Mouse (Mus musculus) hindbrain, embryonic 11.5 days (tissue): ENCODE data around the gene Six1. TPM values are rescaled to one million over a fixed set of nuclear protein-coding genes. Genes with fewer than 3 reads are reported as not detected.

Experiments
- ATAC-seq: fragments of 200-750 bp; cut with Nextera tagmentation; 2 replicates; pipeline ENCODE4 v1.8.0; 2017; ENCODE audit warnings: mild to moderate bottlenecking, moderate TSS enrichment, moderate library complexity; ENCODE audit not compliant: low FRiP score
- DNase-seq: peaks from one replicate; pipeline ENCODE4 v3.0.0-alpha.2; 2015; ENCODE audit warnings: low spot score
- H3K27ac ChIP-seq: fragments of 300-500 bp; sonication (generic); 2 replicates; pipeline ENCODE4 v1.5.1; 2014; ENCODE audit warnings: mild to moderate bottlenecking, low read depth, low read length
- H3K27me3 ChIP-seq: fragments of 300-500 bp; sonication (generic); 2 replicates; pipeline ENCODE4 v1.6.1; 2014; ENCODE audit warnings: mild to moderate bottlenecking, low read length, moderate library complexity, mixed read lengths; ENCODE audit not compliant: control insufficient read depth, insufficient read depth
- H3K36me3 ChIP-seq: fragments of 300-500 bp; sonication (generic); 2 replicates; pipeline ENCODE4 v1.6.1; 2014; ENCODE audit warnings: mild to moderate bottlenecking, low read length, moderate library complexity, mixed read lengths; ENCODE audit not compliant: control insufficient read depth, insufficient read depth
- H3K4me1 ChIP-seq: fragments of 300-500 bp; sonication (generic); replicated peaks from 2 replicates; pipeline ENCODE4 v1.6.1; 2014; ENCODE audit warnings: low read length, mixed read lengths; ENCODE audit not compliant: control insufficient read depth, insufficient read depth
- H3K4me2 ChIP-seq: fragments of 300-500 bp; sonication (generic); replicated peaks from 2 replicates; pipeline ENCODE4 v1.6.1; 2014; ENCODE audit warnings: mild to moderate bottlenecking, low read depth, low read length
- H3K4me3 ChIP-seq: fragments of 300-500 bp; sonication (generic); 2 replicates; pipeline ENCODE4 v1.5.1; 2014; ENCODE audit warnings: low read depth, low read length
- H3K9ac ChIP-seq: fragments of 300-500 bp; sonication (generic); 2 replicates; pipeline ENCODE4 v1.6.1; 2014; ENCODE audit warnings: low read depth, low read length
- H3K9me3 ChIP-seq: fragments of 300-500 bp; sonication (generic); 2 replicates; pipeline ENCODE4 v1.6.1; 2016; ENCODE audit warnings: low read length; ENCODE audit not compliant: control insufficient read depth
- WGBS: fragments of 180-500 bp; shearing (Covaris S2); extraction: QIAGEN DNeasy Blood & Tissue Kit; methylation state at CpG from one replicate; pipeline ENCODE4 v1.1.7; 2014; 5-methylcytosine and 5-hydroxymethylcytosine counted together
- polyA plus RNA-seq: library from polyadenylated mRNA; unstranded; fragments of >200 nt; fragmentation: Nextera tagmentation; extraction: Ambion mirVana; gene quantifications from 2 replicates; pipeline ENCODE4 v1.2.1, GENCODE M21; 2014

Gene Six1
- polyA plus RNA-seq, 1 experiment from 2014 or later = 24.6 TPM

DNA sequence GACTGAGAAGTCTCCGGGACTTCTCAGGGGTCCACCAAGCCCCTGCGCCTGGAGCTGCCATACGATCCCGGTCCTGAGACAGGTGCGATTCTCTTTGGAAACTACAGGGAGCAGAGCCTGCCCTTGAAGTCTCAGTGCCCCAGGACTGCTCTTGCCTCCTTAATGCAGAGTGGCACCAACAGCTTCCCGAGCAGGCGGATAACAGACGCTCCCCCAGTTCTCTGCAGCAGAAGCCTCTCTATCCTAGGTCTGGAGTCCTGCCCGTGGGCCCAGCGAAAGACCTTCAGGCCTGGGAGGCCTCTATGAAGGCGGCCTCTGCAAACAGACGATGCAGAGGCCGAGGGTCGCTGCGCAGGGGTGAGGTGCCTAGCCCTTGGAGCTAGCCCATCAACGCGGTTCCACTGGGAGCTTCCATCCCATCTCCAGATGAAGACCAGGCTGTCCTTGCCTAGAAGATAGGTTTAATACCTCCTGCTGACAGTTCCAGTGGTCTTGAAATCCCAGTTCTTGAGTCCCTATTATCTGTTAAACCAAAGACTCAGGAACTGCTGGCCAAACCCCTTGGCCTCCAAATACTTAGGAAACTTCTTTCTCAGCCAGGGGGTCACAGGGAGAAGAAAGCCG lies 13.6 kb downstream of the Six1 start:
- 0 out of 2 replicates have a peak, but pooled peaks cover 2% of the 10 kb centered on the region for H3K4me1 ChIP-seq
- WGBS = 1% methylated on average over 18 of the region's 18 CpGs
- ATAC-seq = no peak
- peaks cover 81% of the 10 kb centered on the region for H3K27me3 ChIP-seq
- H3K9ac ChIP-seq = peak overlapping the region; percentile 44
- peak overlapping the region; percentile 25 for H3K4me2 ChIP-seq
- H3K9me3 ChIP-seq = no peaks in the 10 kb centered on the region
- peak; percentile 67 for DNase-seq
- peak overlapping the region; percentile 24 for H3K4me3 ChIP-seq
- no peaks in the 10 kb centered on the region for H3K36me3 ChIP-seq
- H3K27ac ChIP-seq = peak overlapping the region; percentile 24; the same call in 1 of the 2 replicates

GRCm38 (mm10) chr12:73038992-73039938 lies 14.4 kb downstream of the Six1 start:
- 1% methylated on average over 41 of the region's 41 CpGs for WGBS
- Histone ChIP-seq H3K4me2 (peak overlapping the region; percentile 25), H3K9ac (peak overlapping the region; percentile 44), H3K27me3 (peaks cover 81% of the 10 kb centered on the region), H3K36me3 (no peaks in the 10 kb centered on the region), H3K4me3 (peak overlapping the region; percentile 24), H3K4me1 (0 out of 2 replicates have a peak, but pooled peaks cover 2% of the 10 kb centered on the region), H3K27ac (peak overlapping the region; percentile 24; the same call in 1 of the 2 replicates), H3K9me3 (no peaks in the 10 kb centered on the region)
- DNase-seq = peak; percentile 62
- no peak for ATAC-seq

DNA sequence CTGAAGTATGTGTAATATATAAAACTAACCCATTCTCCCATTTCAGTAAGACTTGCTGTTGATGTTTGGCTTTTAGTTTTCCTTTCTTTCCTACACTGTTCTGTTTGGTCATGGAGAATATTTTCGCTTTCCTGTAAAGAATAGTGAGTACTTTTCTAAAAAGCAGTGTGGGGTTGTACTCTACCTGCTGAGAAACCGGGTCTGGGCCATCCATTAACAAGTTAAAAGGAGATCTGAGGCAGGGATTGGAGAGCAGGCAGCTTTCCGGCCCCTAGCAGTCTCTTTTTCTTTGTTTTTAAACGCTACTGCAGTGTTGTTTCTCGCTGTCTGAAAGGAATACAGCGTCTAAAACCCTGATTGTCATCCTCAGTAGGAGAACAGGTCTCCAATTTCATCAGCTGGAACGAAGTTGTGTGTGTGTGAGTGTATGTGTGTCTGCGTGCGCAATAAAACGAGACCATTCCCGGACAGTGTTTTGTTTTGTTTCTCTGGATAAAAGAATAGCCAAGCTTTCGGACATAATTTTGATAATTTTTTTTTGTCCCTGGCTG lies 15.2 kb downstream of the Six1 start:
- Histone ChIP-seq H3K4me3 (no peak overlapping the region), H3K36me3 (no peaks in the 10 kb centered on the region), H3K9ac (no peak overlapping the region), H3K27ac (no peak overlapping the region), H3K4me2 (no peak overlapping the region), H3K27me3 (peaks cover 74% of the 10 kb centered on the region), H3K4me1 (0 out of 2 replicates have a peak, but pooled peaks cover 2% of the 10 kb centered on the region), H3K9me3 (no peaks in the 10 kb centered on the region)
- ATAC-seq (no peak), DNase-seq (peak; percentile 57)
- 2% methylated on average over 12 of the region's 12 CpGs for WGBS

DNA sequence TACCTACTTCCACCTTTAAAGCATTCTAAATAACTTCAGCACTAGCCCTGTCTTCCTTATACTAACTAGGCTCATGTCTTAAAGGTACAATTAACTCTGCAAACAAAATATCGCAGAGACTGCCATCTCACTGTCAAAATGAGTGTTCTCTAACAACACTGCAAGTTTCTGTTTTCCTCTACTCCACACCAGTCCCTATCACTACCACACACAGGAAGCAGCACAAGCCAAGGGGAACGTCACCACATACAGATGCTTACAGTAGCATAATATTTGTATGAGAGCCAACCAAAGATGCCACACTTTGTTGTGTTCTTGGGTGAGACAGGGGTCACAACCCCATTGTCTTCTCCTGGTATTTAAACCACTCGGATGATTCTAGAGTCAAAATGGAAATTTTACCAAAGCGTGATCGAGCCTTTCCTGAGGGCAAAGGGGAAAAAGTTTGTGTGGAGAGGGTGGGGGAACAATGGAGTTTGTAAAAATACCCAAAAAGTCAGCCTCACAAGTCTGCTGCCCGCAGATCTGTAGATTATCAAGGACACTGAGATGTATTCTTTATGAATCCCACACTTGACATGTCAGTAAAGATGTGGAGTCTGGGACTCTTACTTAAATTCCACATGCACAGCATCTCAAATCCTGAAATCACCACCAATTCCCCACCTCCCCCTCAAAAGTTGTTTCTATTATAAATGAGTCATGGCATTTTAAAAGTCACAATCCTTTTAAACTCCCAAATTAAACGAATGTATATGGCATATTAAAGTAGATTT lies 16.1 kb downstream of the Six1 start:
- Histone ChIP-seq H3K9me3 (no peaks in the 10 kb centered on the region), H3K9ac (no peak overlapping the region), H3K4me3 (no peak overlapping the region), H3K36me3 (no peaks in the 10 kb centered on the region), H3K4me1 (0 out of 2 replicates have a peak, but pooled peaks cover 2% of the 10 kb centered on the region), H3K27me3 (peaks cover 74% of the 10 kb centered on the region), H3K27ac (no peak overlapping the region), H3K4me2 (no peak overlapping the region)
- WGBS = 3% methylated on average over 7 of the region's 7 CpGs
- ATAC-seq = no peak
- peak; percentile 49 for DNase-seq

GRCm38 (mm10) chr12:73034901-73035895 lies 18.5 kb downstream of the Six1 start:
- Histone ChIP-seq H3K27ac (peak overlapping the region; percentile 60; the same call in 1 of the 2 replicates), H3K4me3 (no peak overlapping the region; the same call in 1 of the 2 replicates), H3K4me2 (peak overlapping the region; percentile 31), H3K36me3 (no peaks in the 10 kb centered on the region), H3K27me3 (peaks cover 61% of the 10 kb centered on the region), H3K9me3 (no peaks in the 10 kb centered on the region), H3K4me1 (0 out of 2 replicates have a peak, but pooled peaks cover 2% of the 10 kb centered on the region), H3K9ac (no peak overlapping the region)
- ATAC-seq (peak; percentile 49; the same call in 1 of the 2 replicates), DNase-seq (peak; percentile 64)
- under 1% methylated on average over 40 of the region's 43 CpGs for WGBS

DNA sequence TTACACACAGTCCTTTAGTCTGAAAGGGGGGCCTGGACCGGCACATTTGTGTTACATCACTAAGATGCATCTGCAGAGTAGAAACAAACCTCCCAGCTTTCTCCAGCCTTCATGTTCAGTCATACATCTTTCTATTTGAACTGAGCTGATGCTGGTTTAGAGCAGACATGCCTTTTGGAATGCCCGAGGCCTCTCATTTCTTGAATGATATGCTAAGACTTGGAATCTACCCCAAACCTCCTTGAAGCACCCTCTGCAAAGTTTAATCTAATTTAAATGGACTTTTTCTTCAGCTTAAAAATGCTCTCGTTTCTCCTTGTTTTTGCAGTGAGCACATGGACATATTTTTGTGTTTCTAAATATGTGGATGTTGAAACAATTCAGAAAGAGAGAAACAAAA lies 21.0 kb downstream of the Six1 start:
- ATAC-seq (no peak), DNase-seq (no peak)
- WGBS = 83% methylated on average over 3 of the region's 3 CpGs
- H3K4me2 ChIP-seq = no peak overlapping the region
- H3K36me3 ChIP-seq = no peaks in the 10 kb centered on the region
- peaks cover 38% of the 10 kb centered on the region for H3K27me3 ChIP-seq
- no peak overlapping the region for H3K9ac ChIP-seq
- 0 out of 2 replicates have a peak, but pooled peaks cover 2% of the 10 kb centered on the region for H3K4me1 ChIP-seq
- H3K4me3 ChIP-seq = no peak overlapping the region
- H3K27ac ChIP-seq = no peak overlapping the region
- H3K9me3 ChIP-seq = no peaks in the 10 kb centered on the region

- ATAC-seq = no peak
- WGBS = 49% methylated on average over 4 of the region's 4 CpGs
- peaks cover 29% of the 10 kb centered on the region for H3K27me3 ChIP-seq
- no peak overlapping the region for H3K4me2 ChIP-seq
- DNase-seq = no peak
- H3K9ac ChIP-seq = no peak overlapping the region
- H3K4me3 ChIP-seq = no peak overlapping the region
- H3K36me3 ChIP-seq = no peaks in the 10 kb centered on the region
- H3K27ac ChIP-seq = no peak overlapping the region
- 0 out of 2 replicates have a peak, but pooled peaks cover 2% of the 10 kb centered on the region for H3K4me1 ChIP-seq
- no peaks in the 10 kb centered on the region for H3K9me3 ChIP-seq
These were observed 22.4 kb downstream of the Six1 start for GRCm38 (mm10) chr12:73031315-73031714.
